Mouse (Mus musculus): ENCODE measurements around the gene Camsap3. TPM values are rescaled to one million over a fixed set of nuclear protein-coding genes. Genes with fewer than 3 reads are reported as not detected.
A peak's percentile ranks its signal among the peaks of the same experiment; 100 is the strongest.

Camsap3 gene
- polyA plus RNA-seq (2016; fragmentation: Nextera tagmentation; extraction: Ambion mirVana) = 1.4 and 2.4 TPM in 2 replicates

GRCm38 (mm10) chr8:3586993-3587390 is at the start of gene Camsap3:
Camsap3 (plus strand) TSS chr8:3587293.
- 8% methylated on average over 7 of the region's 7 CpGs for WGBS
- no peak for ATAC-seq (ENCODE audit: insufficient number of reproducible peaks, low FRiP score)
- Histone ChIP-seq H3K36me3 (no peaks in the 10 kb centered on the region), H3K4me2 (peak within 1 kb of the TSS; percentile 90), H3K9me3 (replicated peaks) (no peaks in the 10 kb centered on the region), H3K4me1 (replicated peaks) (peaks cover 6% of the 10 kb centered on the region; the same call in 1 of the 2 replicates), H3K27me3 (replicated peaks) (peaks cover 29% of the 10 kb centered on the region), H3K27ac (ENCODE audit: poor library complexity, severe bottlenecking) (no peak within 1 kb of the TSS), H3K9ac (peak within 1 kb of the TSS; percentile 71), H3K4me3 (peak within 1 kb of the TSS; percentile 63)

GRCm38 (mm10) chr8:3537666-3538065 is 49.4 kb upstream of the Camsap3 start:
- 93% methylated on average over 26 of the region's 26 CpGs for WGBS

DNA sequence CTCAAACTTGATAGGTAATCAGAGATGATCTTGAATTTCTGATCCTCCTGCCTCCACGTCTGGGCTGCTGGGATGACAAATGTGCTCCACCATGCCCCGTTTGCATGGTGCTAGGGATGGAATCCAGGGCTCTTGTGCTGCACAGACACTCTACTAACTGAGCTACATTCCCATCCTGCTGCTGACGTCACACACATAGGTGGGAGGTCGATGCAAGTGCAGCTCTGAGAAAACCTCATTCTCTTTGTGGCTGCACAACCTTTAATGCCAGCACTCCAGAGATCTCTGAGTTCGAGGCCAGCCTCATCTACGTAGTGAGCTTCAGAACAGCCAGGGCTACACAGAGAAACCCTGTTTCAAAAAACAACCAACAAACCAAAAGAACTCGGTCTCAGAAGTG is 47.9 kb upstream of the Camsap3 start:
- Histone ChIP-seq H3K9ac (no peak overlapping the region), H3K4me1 (replicated peaks) (no peaks in the 10 kb centered on the region), H3K4me3 (no peak overlapping the region), H3K36me3 (peaks cover 85% of the 10 kb centered on the region), H3K27me3 (replicated peaks) (no peaks in the 10 kb centered on the region), H3K27ac (ENCODE audit: poor library complexity, severe bottlenecking) (no peak overlapping the region), H3K4me2 (no peak overlapping the region), H3K9me3 (replicated peaks) (no peaks in the 10 kb centered on the region)
- no peak for ATAC-seq (ENCODE audit: insufficient number of reproducible peaks, low FRiP score)
- 77% methylated on average over 7 of the region's 7 CpGs for WGBS

More at GRCm38 (mm10) chr8:3537666-3538065, 49.4 kb upstream of the Camsap3 start:
- Histone ChIP-seq H3K4me2 (no peak overlapping the region), H3K27me3 (replicated peaks) (no peaks in the 10 kb centered on the region), H3K27ac (ENCODE audit: poor library complexity, severe bottlenecking) (no peak overlapping the region), H3K9ac (no peak overlapping the region), H3K9me3 (replicated peaks) (no peaks in the 10 kb centered on the region), H3K36me3 (peaks cover 78% of the 10 kb centered on the region), H3K4me1 (replicated peaks) (no peaks in the 10 kb centered on the region), H3K4me3 (no peak overlapping the region)
- no peak for ATAC-seq (ENCODE audit: insufficient number of reproducible peaks, low FRiP score)

DNA sequence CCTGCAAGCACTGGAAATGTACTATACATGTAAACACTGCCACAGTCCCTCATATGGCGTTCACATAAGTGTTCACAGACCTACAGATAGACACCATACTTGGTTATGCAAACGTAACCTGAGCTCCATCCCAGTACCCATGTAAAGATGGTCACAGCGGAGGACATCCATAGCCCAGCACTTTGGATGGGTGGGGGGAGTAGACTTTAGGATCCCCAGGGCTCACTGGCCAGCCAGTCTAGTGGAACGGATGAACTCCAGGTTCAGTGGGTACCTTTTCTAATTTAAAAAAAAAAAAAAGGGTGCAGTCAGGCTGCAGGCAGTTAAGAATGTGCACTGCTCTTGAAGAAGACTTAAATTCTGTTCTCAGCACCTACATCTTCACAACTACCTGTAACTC is 47.0 kb upstream of the Camsap3 start:
- Histone ChIP-seq H3K36me3 (peaks cover 88% of the 10 kb centered on the region), H3K4me3 (no peak overlapping the region), H3K4me2 (no peak overlapping the region), H3K27ac (ENCODE audit: poor library complexity, severe bottlenecking) (no peak overlapping the region), H3K9me3 (replicated peaks) (no peaks in the 10 kb centered on the region), H3K27me3 (replicated peaks) (no peaks in the 10 kb centered on the region), H3K4me1 (replicated peaks) (no peaks in the 10 kb centered on the region), H3K9ac (no peak overlapping the region)
- WGBS = 89% methylated on average over 4 of the region's 4 CpGs
- no peak for ATAC-seq (ENCODE audit: insufficient number of reproducible peaks, low FRiP score)

DNA sequence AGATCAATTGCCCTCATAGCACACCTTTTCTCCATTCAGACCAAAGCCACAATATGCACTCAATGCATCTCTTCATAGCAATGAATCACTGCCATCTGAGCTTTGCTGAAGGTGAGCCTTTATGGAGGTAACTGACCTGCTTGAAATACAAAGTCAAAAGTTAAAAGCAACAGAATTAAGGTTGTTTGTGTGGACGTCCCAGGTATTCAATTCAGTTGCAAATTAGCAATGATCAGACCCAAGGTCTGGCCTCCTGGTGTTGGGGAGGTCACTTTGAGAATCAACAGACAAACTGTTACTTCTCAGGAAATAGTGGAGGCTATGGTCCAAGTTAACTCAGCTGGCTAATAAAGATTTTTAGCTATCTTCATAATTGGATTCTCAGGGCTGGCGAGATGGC is 40.6 kb upstream of the Camsap3 start:
- Histone ChIP-seq H3K27ac (ENCODE audit: poor library complexity, severe bottlenecking) (no peak overlapping the region), H3K4me2 (no peak overlapping the region), H3K4me1 (replicated peaks) (no peaks in the 10 kb centered on the region), H3K9ac (no peak overlapping the region), H3K4me3 (no peak overlapping the region), H3K36me3 (peaks cover 38% of the 10 kb centered on the region), H3K27me3 (replicated peaks) (no peaks in the 10 kb centered on the region), H3K9me3 (replicated peaks) (no peaks in the 10 kb centered on the region)
- no peak for ATAC-seq (ENCODE audit: insufficient number of reproducible peaks, low FRiP score)
- WGBS = 83% methylated on average over 2 of the region's 2 CpGs

- no peaks in the 10 kb centered on the region for H3K27me3 ChIP-seq (replicated peaks)
- H3K9ac ChIP-seq = no peak overlapping the region
- no peak overlapping the region for H3K4me3 ChIP-seq
- 88% methylated on average over 1 of the region's 1 CpGs for WGBS
- H3K4me1 ChIP-seq (replicated peaks) = no peaks in the 10 kb centered on the region
- H3K9me3 ChIP-seq (replicated peaks) = no peaks in the 10 kb centered on the region
- ATAC-seq (ENCODE audit: insufficient number of reproducible peaks, low FRiP score) = no peak
- H3K4me2 ChIP-seq = no peak overlapping the region
- H3K27ac ChIP-seq (ENCODE audit: poor library complexity, severe bottlenecking) = no peak overlapping the region
- no peaks in the 10 kb centered on the region for H3K36me3 ChIP-seq
Observed at GRCm38 (mm10) chr8:3552240-3552639, 34.9 kb upstream of the Camsap3 start.

DNA sequence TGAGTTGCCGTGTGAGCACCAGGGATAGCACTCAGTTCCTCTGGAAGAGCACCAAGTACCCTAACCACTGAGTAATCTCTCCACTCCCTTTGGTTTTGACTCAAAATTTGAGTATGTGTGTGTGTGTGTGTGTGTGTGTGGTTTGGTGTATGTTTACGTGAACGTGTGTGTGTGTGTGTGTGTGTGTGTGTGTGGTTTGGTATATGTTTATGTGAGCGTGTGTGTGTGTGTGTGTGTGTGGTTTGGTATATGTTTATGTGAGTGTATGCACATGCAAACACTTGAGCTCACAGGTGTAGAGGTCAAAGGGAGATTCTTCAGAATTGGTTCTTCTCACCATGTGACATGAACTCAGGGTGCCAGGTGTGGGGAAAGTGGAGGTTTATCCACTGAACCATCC is 31.0 kb upstream of the Camsap3 start:
- Histone ChIP-seq H3K36me3 (no peaks in the 10 kb centered on the region), H3K27me3 (replicated peaks) (no peaks in the 10 kb centered on the region), H3K9me3 (replicated peaks) (no peaks in the 10 kb centered on the region), H3K4me2 (no peak overlapping the region), H3K9ac (no peak overlapping the region), H3K27ac (ENCODE audit: poor library complexity, severe bottlenecking) (no peak overlapping the region), H3K4me1 (replicated peaks) (no peaks in the 10 kb centered on the region), H3K4me3 (no peak overlapping the region)
- WGBS = 58% methylated on average over 4 of the region's 4 CpGs
- peak; percentile 85; the same call in 1 of the 2 replicates for ATAC-seq (ENCODE audit: insufficient number of reproducible peaks, low FRiP score)

DNA sequence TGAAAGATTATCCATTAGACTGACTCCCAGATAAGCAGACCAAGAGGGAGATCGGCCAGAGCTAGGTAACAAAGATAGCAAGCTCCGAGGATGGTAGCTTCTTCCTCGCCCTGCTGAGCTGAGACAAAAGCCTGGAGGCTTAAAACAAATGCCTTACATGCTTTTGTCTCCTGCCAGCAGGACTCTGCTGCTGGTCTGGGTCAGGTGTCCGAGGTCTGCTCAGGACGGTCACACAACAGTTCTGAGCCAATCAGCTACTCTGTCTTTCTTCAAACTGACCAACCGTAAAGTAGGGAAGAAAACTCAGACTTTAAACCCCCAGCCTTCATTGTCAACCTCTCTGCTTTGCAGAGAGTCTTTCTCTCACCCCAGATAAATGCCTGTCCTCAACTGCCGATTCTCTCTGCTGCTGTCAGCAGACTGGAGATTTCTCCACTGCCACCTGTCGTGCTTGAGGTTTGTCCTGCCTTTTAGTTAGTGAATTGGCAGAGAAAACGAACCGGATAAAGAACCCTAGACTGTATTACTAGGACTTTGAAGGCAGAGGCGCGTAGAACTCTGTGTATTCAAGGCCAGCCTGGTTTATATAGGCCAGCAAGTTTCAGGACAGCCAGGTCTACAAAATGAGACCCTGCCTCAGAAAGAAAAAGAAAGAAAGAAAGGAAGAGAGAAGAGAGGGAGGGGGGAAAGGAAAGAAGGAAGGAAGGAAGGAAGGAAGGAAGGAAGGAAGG is 19.3 kb upstream of the Camsap3 start, which contains the start of gene C330021F23Rik:
TSS of gene C330021F23Rik (plus strand) at position 350 of the 731 bp plus-strand sequence.
- 0 out of 2 replicates have a peak within 1 kb of the TSS, but pooled peaks have one; percentile 6 for H3K27ac ChIP-seq (ENCODE audit: poor library complexity, severe bottlenecking)
- WGBS = 5% methylated on average over 12 of the region's 12 CpGs
- H3K27me3 ChIP-seq (replicated peaks) = no peaks in the 10 kb centered on the region
- H3K9ac ChIP-seq = peak within 1 kb of the TSS; percentile 47; the same call in 1 of the 2 replicates
- peak; percentile 75; the same call in 1 of the 2 replicates for ATAC-seq (ENCODE audit: insufficient number of reproducible peaks, low FRiP score)
- peak within 1 kb of the TSS; percentile 68 for H3K4me2 ChIP-seq
- H3K36me3 ChIP-seq = no peaks in the 10 kb centered on the region
- peak within 1 kb of the TSS; percentile 42 for H3K4me3 ChIP-seq
- peaks cover 11% of the 10 kb centered on the region; the same call in 1 of the 2 replicates for H3K4me1 ChIP-seq (replicated peaks)
- H3K9me3 ChIP-seq (replicated peaks) = no peaks in the 10 kb centered on the region

DNA sequence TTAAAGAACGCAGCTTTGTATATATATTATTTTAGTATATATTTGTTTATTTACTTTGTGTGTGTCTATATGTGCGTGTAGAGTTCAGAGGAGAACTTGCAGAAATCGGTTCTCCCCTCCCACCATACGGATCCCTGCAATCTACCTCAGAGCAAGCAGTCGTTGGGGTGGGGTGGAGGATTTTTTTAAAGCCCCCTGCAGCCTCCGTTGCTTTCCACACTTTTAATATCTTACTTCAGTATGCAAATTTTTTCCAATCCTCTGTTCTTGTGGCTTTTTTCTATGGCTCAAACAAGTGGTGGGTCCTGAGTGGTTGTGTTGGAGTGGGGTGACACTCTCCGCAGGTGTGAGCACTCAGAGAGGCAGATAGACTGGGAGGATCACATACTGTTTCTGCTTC is 18.7 kb upstream of the Camsap3 start:
- 14% methylated on average over 7 of the region's 7 CpGs for WGBS
- no peak for ATAC-seq (ENCODE audit: insufficient number of reproducible peaks, low FRiP score)

GRCm38 (mm10) chr8:3569784-3570183 is 17.3 kb upstream of the Camsap3 start:
- Histone ChIP-seq H3K36me3 (no peaks in the 10 kb centered on the region), H3K9ac (no peak overlapping the region), H3K27me3 (replicated peaks) (no peaks in the 10 kb centered on the region), H3K4me3 (no peak overlapping the region), H3K27ac (ENCODE audit: poor library complexity, severe bottlenecking) (no peak overlapping the region), H3K4me2 (no peak overlapping the region), H3K9me3 (replicated peaks) (no peaks in the 10 kb centered on the region), H3K4me1 (replicated peaks) (peaks cover 11% of the 10 kb centered on the region; the same call in 1 of the 2 replicates)
- WGBS = 83% methylated on average over 5 of the region's 5 CpGs
- ATAC-seq (ENCODE audit: insufficient number of reproducible peaks, low FRiP score) = no peak

More for the DNA sequence above, 18.7 kb upstream of the Camsap3 start:
- Histone ChIP-seq H3K27me3 (replicated peaks) (no peaks in the 10 kb centered on the region), H3K9ac (0 out of 2 replicates have a peak overlapping the region, but pooled peaks have one; percentile 47), H3K4me1 (replicated peaks) (peaks cover 11% of the 10 kb centered on the region; the same call in 1 of the 2 replicates), H3K36me3 (no peaks in the 10 kb centered on the region), H3K4me3 (peak overlapping the region; percentile 42), H3K9me3 (replicated peaks) (no peaks in the 10 kb centered on the region), H3K4me2 (peak overlapping the region; percentile 68), H3K27ac (ENCODE audit: poor library complexity, severe bottlenecking) (no peak overlapping the region)

DNA sequence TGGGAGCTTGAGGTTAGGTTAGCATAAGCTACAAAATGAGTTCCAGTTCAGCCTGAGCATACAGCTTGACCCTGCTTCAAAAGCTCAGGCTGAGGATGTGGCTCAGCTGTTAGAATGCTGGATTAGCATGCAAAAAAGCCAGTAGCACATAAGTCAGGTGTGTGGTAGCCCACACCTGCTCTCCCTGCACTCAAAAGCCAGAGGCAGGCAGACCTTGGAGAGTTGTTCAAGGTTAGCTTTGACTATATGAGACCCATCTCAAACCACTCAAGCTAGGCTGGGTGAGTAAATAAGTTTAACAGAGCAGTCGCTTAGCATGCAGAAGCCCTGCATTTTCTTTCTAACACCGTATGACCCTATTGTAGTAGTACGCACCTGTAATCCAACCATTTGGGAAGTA is 12.5 kb upstream of the Camsap3 start:
- no peaks in the 10 kb centered on the region for H3K9me3 ChIP-seq (replicated peaks)
- H3K9ac ChIP-seq = no peak overlapping the region
- no peak overlapping the region for H3K27ac ChIP-seq (ENCODE audit: poor library complexity, severe bottlenecking)
- no peaks in the 10 kb centered on the region for H3K27me3 ChIP-seq (replicated peaks)
- ATAC-seq (ENCODE audit: insufficient number of reproducible peaks, low FRiP score) = no peak
- H3K4me3 ChIP-seq = no peak overlapping the region
- no peaks in the 10 kb centered on the region for H3K36me3 ChIP-seq
- H3K4me2 ChIP-seq = no peak overlapping the region
- H3K4me1 ChIP-seq (replicated peaks) = no peaks in the 10 kb centered on the region
- 86% methylated on average over 3 of the region's 3 CpGs for WGBS
